Mouse (Mus musculus) heart, embryonic 12.5 days (tissue): ENCODE results near the gene Dync1li2. TPM values are rescaled to one million over a fixed set of nuclear protein-coding genes. Genes with fewer than 3 reads are reported as not detected.

Source experiments
- ATAC-seq: fragments of 200-750 bp; cut with Nextera tagmentation; 2 replicates; pipeline ENCODE4 v1.8.0; 2017; ENCODE audit warnings: moderate TSS enrichment, moderate library complexity; ENCODE audit not compliant: insufficient number of reproducible peaks, low FRiP score
- H3K27ac ChIP-seq: fragments of 300-500 bp; sonication (generic); 2 replicates; pipeline ENCODE4 v1.5.1; 2016; ENCODE audit warnings: mild to moderate bottlenecking, moderate library complexity; ENCODE audit not compliant: poor library complexity, severe bottlenecking
- H3K27me3 ChIP-seq: fragments of 300-500 bp; sonication (generic); replicated peaks from 2 replicates; pipeline ENCODE4 v1.6.1; 2016; ENCODE audit warnings: mild to moderate bottlenecking, moderate library complexity
- H3K36me3 ChIP-seq: fragments of 300-500 bp; sonication (generic); 2 replicates; pipeline ENCODE4 v1.6.1; 2016; ENCODE audit warnings: mild to moderate bottlenecking, moderate library complexity
- H3K4me1 ChIP-seq: fragments of 300-500 bp; sonication (generic); replicated peaks from 2 replicates; pipeline ENCODE4 v1.6.1; 2016; ENCODE audit warnings: mild to moderate bottlenecking
- H3K4me2 ChIP-seq: fragments of 300-500 bp; sonication (generic); 2 replicates; pipeline ENCODE4 v1.6.1; 2016; ENCODE audit warnings: mild to moderate bottlenecking, moderate library complexity
- H3K4me3 ChIP-seq: fragments of 300-500 bp; sonication (generic); 2 replicates; pipeline ENCODE4 v1.5.1; 2016; ENCODE audit warnings: mild to moderate bottlenecking
- H3K9ac ChIP-seq: fragments of 300-500 bp; sonication (generic); 2 replicates; pipeline ENCODE4 v1.6.1; 2016; ENCODE audit warnings: mild to moderate bottlenecking, moderate library complexity
- H3K9me3 ChIP-seq: fragments of 300-500 bp; sonication (generic); replicated peaks from 2 replicates; pipeline ENCODE4 v1.6.1; 2016; ENCODE audit warnings: mild to moderate bottlenecking, moderate library complexity
- WGBS: fragments of 180-500 bp; shearing (Covaris S2); methylation state at CpG from one replicate; pipeline ENCODE4 v1.1.7; 2016; 5-methylcytosine and 5-hydroxymethylcytosine counted together
- polyA plus RNA-seq: library from polyadenylated mRNA; unstranded; fragments of >200 nt; fragmentation: Nextera tagmentation; extraction: Ambion mirVana; gene quantifications from 2 replicates; pipeline ENCODE4 v1.2.1, GENCODE M21; 2016

The Dync1li2 gene
- polyA plus RNA-seq, 1 experiment from 2014 or later = 69.1 TPM

DNA sequence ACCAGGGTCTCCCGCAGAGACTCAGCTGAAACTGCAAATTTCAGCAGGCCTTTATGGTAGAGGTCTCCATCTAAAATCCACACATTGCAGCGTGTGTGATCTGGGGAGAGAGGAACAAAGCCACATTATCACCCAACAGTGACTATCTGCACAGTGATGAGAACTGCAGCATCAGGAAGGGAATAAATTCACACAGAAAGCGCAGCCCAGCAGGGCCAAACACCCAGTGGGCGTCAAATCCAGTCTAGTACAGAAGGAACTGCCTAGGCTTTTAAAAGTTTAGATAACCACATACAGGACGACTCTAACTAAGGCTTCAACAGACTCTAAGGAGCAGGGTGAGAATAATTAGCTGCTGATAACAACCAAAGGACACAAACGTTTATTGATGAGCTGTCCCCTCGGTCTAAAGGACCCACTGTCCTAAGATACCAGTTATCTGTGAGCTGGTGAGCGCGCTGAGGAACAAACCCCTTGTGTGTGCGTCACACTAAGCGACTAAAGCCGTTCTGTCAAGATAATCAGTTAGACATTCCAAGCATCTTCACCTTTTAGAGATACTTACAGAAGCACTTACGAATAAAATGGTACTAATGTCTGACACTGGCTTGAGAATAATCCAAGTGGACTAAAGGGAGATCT, 5.2 kb downstream of the Dync1li2 start:
- 64% methylated on average over 13 of the region's 13 CpGs for WGBS

DNA sequence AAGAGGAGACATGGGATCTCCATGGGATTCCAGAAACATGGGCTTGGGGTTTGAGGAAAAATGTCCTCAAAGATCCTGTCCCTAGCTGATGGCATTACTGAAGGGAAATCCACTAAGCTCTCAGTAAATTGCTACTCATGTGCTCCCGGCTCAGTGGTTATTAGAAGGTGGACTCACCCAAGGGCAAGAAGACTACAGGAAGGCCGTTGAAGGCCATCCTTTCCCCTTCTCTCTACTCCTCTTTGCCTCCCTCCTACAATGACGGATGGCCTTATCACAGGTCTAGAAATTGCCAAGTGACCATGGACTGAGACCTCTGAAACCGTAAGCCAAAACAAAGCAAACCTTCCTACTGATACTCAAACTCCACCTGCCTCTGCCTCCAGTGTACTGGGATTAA, 6.3 kb downstream of the Dync1li2 start:
- peaks cover 80% of the 10 kb centered on the region for H3K36me3 ChIP-seq
- peaks cover 29% of the 10 kb centered on the region for H3K4me1 ChIP-seq
- no peaks in the 10 kb centered on the region for H3K27me3 ChIP-seq
- H3K4me2 ChIP-seq = no peak overlapping the region
- no peak for ATAC-seq
- H3K9ac ChIP-seq = no peak overlapping the region
- H3K4me3 ChIP-seq = no peak overlapping the region
- H3K9me3 ChIP-seq = peaks cover 7% of the 10 kb centered on the region; the same call in 1 of the 2 replicates
- peak overlapping the region; percentile 85 for H3K27ac ChIP-seq
- WGBS = 88% methylated on average over 4 of the region's 4 CpGs

More for the DNA sequence above, 5.2 kb downstream of the Dync1li2 start:
- Histone ChIP-seq H3K9ac (no peak overlapping the region), H3K4me3 (no peak overlapping the region), H3K36me3 (peaks cover 70% of the 10 kb centered on the region), H3K27me3 (no peaks in the 10 kb centered on the region), H3K4me2 (no peak overlapping the region), H3K4me1 (peaks cover 33% of the 10 kb centered on the region), H3K27ac (no peak overlapping the region), H3K9me3 (peaks cover 4% of the 10 kb centered on the region; the same call in 1 of the 2 replicates)
- ATAC-seq = no peak

DNA sequence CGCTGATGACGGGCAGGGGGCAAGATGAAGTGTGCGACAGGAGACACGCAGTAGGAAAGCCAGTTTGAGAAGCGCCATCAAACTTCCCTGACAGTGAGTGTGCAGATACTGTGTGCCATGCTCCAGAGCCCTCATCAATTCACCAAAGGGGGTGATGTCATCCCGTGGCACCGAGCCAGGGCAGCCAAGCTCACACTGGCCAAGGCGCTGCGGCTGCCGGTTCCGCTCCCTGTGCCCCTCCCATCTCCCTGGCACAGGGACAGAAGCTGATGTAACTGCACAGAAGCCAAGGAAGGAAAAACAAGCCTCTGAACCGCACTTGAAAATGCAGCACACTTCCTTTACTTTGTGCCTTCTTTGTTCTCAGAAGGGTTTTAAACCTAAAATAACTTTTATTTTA, 6.8 kb downstream of the Dync1li2 start:
- Histone ChIP-seq H3K4me2 (peak overlapping the region; percentile 2; the same call in 1 of the 2 replicates), H3K9ac (peak overlapping the region; percentile 4; the same call in 1 of the 2 replicates), H3K27me3 (no peaks in the 10 kb centered on the region), H3K9me3 (peaks cover 7% of the 10 kb centered on the region; the same call in 1 of the 2 replicates), H3K36me3 (peaks cover 86% of the 10 kb centered on the region), H3K4me1 (peaks cover 25% of the 10 kb centered on the region), H3K27ac (peak overlapping the region; percentile 85), H3K4me3 (no peak overlapping the region)
- ATAC-seq = peak; percentile 90
- 25% methylated on average over 12 of the region's 12 CpGs for WGBS

DNA sequence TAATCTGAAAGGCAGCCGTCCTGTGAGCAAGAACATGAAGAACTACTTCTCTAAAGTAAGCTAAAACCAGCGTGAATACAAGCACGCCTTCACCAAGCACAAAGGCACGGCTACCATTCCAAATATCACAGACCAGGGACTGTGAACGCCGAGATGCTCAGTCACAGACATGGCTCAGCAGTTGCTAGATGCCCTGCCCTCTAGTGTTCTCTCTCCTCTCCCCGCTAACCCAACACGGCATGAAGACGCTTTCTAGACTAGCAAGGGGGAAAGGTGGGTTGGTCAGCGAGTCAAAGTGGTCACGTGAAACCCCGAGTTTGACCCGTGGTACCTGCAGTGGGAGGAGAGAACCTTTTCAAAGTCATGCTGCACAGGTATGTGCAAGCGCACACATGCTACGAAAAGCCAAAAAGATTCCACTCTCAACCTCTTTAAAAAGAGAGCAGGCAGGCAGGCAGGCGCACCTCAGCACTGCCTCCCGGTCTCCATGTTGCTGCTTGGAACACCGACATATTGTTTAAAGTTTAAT, 8.0 kb downstream of the Dync1li2 start:
- H3K9me3 ChIP-seq = peaks cover 7% of the 10 kb centered on the region; the same call in 1 of the 2 replicates
- no peaks in the 10 kb centered on the region for H3K27me3 ChIP-seq
- no peak for ATAC-seq
- peaks cover 23% of the 10 kb centered on the region for H3K4me1 ChIP-seq
- H3K4me3 ChIP-seq = no peak overlapping the region
- H3K27ac ChIP-seq = no peak overlapping the region
- no peak overlapping the region for H3K9ac ChIP-seq
- peaks cover 89% of the 10 kb centered on the region for H3K36me3 ChIP-seq
- 89% methylated on average over 18 of the region's 18 CpGs for WGBS
- H3K4me2 ChIP-seq = no peak overlapping the region

DNA sequence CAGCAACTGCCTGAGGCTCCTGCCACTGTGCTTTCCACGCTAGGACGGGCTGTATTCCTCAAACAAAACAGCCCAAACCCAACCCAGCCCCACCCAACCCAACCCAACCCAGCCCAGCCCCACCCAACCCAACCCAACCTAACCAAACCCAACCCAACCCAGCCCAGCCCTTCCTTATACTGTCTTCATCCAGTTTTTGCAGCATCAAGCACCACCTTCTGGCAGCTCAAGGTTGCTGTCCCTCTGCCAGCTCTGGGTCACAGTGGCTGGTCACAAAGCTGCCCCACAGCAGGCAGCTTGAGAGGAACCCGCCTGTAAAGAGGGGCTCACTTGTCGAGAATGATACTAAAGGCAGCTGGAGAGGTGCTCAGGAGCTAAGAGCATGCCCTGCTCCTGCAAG, 8.6 kb downstream of the Dync1li2 start:
- Histone ChIP-seq H3K27me3 (no peaks in the 10 kb centered on the region), H3K27ac (no peak overlapping the region), H3K4me2 (no peak overlapping the region), H3K36me3 (peaks cover 89% of the 10 kb centered on the region), H3K9ac (no peak overlapping the region), H3K4me1 (peaks cover 23% of the 10 kb centered on the region), H3K9me3 (peaks cover 7% of the 10 kb centered on the region; the same call in 1 of the 2 replicates), H3K4me3 (no peak overlapping the region)
- WGBS = 77% methylated on average over 4 of the region's 4 CpGs
- ATAC-seq = no peak

DNA sequence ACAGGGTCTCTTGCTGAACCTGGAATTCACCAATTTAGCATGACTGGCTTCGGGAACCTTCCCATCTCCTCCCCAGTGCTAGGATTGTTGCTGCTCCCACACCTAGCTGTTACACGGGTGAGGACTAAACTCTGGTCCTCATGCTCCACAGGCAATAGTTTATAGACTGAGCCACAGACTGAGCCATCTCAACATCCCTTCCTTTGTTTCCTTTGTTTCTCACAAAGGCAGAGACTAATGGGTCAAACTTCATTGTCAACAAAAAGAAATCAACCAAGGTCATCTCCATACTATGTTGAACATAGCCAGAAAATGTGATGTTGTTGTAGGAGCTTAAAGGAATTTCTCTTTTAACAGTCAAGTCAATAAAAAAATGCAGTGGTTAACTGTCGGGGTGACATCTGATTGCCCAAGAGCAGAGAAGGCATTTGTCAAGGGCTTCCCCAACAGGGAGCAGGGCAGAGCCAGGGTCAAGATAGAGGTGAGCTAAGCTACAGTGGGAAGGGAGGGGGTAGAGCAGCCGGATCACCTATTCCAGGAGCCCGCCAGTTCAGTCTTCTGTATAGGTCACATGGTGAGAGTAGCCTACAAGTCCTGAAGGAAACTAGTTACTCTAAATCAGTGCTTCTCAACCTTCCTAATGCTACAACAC, 9.5 kb downstream of the Dync1li2 start:
- WGBS = 91% methylated on average over 5 of the region's 5 CpGs
- no peak overlapping the region for H3K27ac ChIP-seq

DNA sequence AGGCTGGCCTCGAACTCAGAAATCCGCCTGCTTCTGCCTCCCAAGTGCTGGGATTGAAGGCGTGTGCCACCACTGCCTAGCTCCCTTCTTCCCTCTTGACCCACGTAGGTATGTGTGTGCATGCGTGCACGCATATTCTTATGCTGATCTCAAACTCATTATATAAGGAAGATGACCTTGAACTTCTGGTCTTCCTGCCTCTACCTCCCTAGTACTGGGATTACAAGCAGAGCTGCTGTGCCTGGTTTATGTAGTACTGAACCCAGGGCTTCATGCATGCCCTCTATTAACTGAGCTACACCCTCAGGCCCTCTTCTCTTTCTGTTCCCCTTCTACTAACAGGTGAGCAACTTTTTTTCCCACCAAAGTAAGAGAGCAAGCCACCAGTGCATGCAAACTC, 10.2 kb downstream of the Dync1li2 start:
- peaks cover 93% of the 10 kb centered on the region for H3K36me3 ChIP-seq
- peaks cover 23% of the 10 kb centered on the region for H3K4me1 ChIP-seq
- H3K27me3 ChIP-seq = no peaks in the 10 kb centered on the region
- H3K9ac ChIP-seq = no peak overlapping the region
- no peak overlapping the region for H3K4me2 ChIP-seq
- H3K4me3 ChIP-seq = no peak overlapping the region
- WGBS = 97% methylated on average over 6 of the region's 6 CpGs
- ATAC-seq = no peak
- no peak overlapping the region for H3K27ac ChIP-seq
- H3K9me3 ChIP-seq = peaks cover 7% of the 10 kb centered on the region; the same call in 1 of the 2 replicates

More for the DNA sequence above, 9.5 kb downstream of the Dync1li2 start:
- H3K27me3 ChIP-seq = no peaks in the 10 kb centered on the region
- no peak overlapping the region for H3K9ac ChIP-seq
- H3K36me3 ChIP-seq = peaks cover 89% of the 10 kb centered on the region
- H3K4me2 ChIP-seq = no peak overlapping the region
- H3K4me3 ChIP-seq = no peak overlapping the region
- peaks cover 23% of the 10 kb centered on the region for H3K4me1 ChIP-seq
- no peak for ATAC-seq
- H3K9me3 ChIP-seq = peaks cover 7% of the 10 kb centered on the region; the same call in 1 of the 2 replicates

DNA sequence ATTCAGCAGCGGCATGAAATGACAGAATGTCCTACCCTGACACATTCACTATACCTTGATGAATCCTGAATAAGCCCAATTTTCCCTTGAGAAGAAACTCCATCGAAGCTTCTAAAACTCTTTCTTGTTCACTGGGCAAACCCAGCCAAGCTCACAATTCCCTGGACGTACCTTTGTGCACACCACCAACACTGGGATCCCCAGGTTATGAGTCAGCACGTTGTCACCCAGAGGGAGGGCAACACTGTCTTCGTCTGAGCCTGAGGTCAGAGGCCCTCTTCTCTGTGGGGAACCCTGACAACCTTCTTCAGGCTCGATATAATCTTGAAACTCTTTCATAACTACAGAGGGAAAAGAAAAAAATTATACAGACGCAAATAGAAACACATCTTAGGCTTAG, 12.6 kb downstream of the Dync1li2 start:
- ATAC-seq = no peak
- Histone ChIP-seq H3K4me3 (no peak overlapping the region), H3K27ac (no peak overlapping the region), H3K4me2 (no peak overlapping the region), H3K4me1 (peaks cover 9% of the 10 kb centered on the region), H3K27me3 (no peaks in the 10 kb centered on the region), H3K9ac (no peak overlapping the region), H3K9me3 (peaks cover 3% of the 10 kb centered on the region; the same call in 1 of the 2 replicates), H3K36me3 (peaks cover 99% of the 10 kb centered on the region)
- WGBS = 87% methylated on average over 7 of the region's 7 CpGs

DNA sequence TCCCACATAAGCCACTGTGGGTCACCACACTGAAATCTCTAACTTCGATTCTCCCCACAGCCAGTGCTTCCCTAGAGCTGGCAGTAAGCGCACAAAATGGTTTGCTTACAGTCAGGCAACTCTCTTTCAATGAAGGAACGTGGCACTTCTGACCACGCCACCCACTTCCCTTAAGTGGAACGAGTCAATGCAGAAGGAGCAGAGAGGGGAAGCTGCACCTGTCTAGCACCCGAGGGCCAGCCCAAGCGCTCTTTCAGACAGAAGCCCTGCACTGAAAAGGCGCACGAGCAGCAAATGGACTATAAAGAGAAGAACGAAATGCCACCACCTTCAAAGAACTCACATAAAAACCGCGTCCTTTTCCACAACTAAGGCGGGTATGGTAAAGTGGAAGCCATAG, 15.1 kb downstream of the Dync1li2 start:
- peaks cover 3% of the 10 kb centered on the region; the same call in 1 of the 2 replicates for H3K9me3 ChIP-seq
- 92% methylated on average over 13 of the region's 13 CpGs for WGBS
- no peak overlapping the region for H3K4me3 ChIP-seq
- no peak overlapping the region for H3K4me2 ChIP-seq
- no peak overlapping the region for H3K27ac ChIP-seq
- H3K36me3 ChIP-seq = peaks cover 96% of the 10 kb centered on the region
- peaks cover 2% of the 10 kb centered on the region; the same call in 1 of the 2 replicates for H3K4me1 ChIP-seq
- ATAC-seq = no peak
- no peaks in the 10 kb centered on the region for H3K27me3 ChIP-seq
- no peak overlapping the region for H3K9ac ChIP-seq

DNA sequence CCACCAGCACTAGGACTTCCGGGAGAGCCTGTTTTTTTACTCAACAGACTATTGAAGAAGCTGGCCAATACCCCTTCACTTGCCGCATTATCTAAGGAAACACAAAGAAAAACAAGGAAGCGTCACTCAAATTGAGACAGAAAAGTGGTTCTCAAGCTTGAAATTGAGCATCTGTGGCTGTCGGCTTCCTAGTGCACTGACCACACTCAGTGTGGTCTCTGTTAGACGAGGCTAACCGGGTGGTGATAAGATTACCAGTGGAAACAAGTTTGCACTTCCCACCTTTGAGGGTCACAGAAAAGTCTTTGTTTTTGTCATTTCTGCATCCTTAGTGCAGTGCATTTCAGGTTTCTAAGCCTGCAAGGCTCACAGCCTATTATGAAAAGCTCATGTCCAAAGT, 20.5 kb downstream of the Dync1li2 start:
- Histone ChIP-seq H3K27me3 (no peaks in the 10 kb centered on the region), H3K4me1 (peaks cover 16% of the 10 kb centered on the region), H3K27ac (0 out of 2 replicates have a peak overlapping the region, but pooled peaks have one; percentile 3), H3K4me2 (no peak overlapping the region), H3K4me3 (no peak overlapping the region), H3K36me3 (peaks cover 94% of the 10 kb centered on the region), H3K9ac (no peak overlapping the region), H3K9me3 (no peaks in the 10 kb centered on the region)
- peak; percentile 61 for ATAC-seq
- 43% methylated on average over 6 of the region's 6 CpGs for WGBS

DNA sequence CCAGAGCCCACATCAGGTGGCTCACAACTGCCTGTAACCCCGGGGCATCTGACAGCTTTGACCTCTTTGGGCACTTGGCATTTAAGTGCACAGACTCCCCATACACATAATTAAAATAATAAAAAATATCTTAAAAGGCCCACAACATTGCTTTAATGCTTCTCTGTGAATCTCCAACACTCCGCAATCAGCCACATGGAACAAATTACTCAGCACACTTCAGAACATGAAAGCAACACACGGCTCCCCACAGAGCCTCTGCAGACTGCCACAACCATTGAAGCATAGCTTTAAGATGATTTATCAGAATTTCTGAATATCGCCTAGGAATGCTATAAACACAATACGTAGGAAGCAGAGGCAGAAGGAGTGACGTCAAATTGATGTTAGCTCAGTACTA, 26.8 kb downstream of the Dync1li2 start:
- ATAC-seq = no peak
- WGBS = 85% methylated on average over 6 of the region's 6 CpGs
- H3K4me1 ChIP-seq = peaks cover 16% of the 10 kb centered on the region

More for the DNA sequence above, 26.8 kb downstream of the Dync1li2 start:
- H3K9me3 ChIP-seq = no peaks in the 10 kb centered on the region
- H3K9ac ChIP-seq = no peak overlapping the region
- H3K27ac ChIP-seq = no peak overlapping the region
- no peak overlapping the region for H3K4me3 ChIP-seq
- H3K36me3 ChIP-seq = peaks cover 47% of the 10 kb centered on the region
- no peaks in the 10 kb centered on the region for H3K27me3 ChIP-seq
- no peak overlapping the region for H3K4me2 ChIP-seq
